Mouse (Mus musculus): ENCODE data around the gene Ren1. TPM values are rescaled to one million over a fixed set of nuclear protein-coding genes. Genes with fewer than 3 reads are reported as not detected.

The Ren1 gene
- polyA plus RNA-seq (2012; ENCODE audit: insufficient read depth, insufficient read length, missing spikeins) = not detected in 2 replicates

- Histone ChIP-seq H3K4me1 (ENCODE audit: control insufficient read depth, insufficient read depth, low read length) (peaks cover 4% of the 10 kb centered on the region; the same call in 1 of the 2 replicates), H3K4me3 (ENCODE audit: insufficient read depth, low read length) (no peak within 1 kb of the TSS), H3K27ac (ENCODE audit: insufficient read depth, low read depth, low read length) (no peak within 1 kb of the TSS)
- TF ChIP-seq POLR2A (IDR thresholded peaks at IDR 0.05; ENCODE audit: borderline replicate concordance, low read depth, low read length) (no peak), CTCF (IDR thresholded peaks at IDR 0.05; ENCODE audit: low read depth, low read length) (no peak)
Measured at GRCm38 (mm10) chr1:133350210-133350609, at the start of gene Ren1. Gene Ren1, plus strand, starts transcription at chr1:133350510.

- Histone ChIP-seq H3K27ac (ENCODE audit: insufficient read depth, low read depth, low read length) (no peak overlapping the region), H3K4me1 (ENCODE audit: control insufficient read depth, insufficient read depth, low read length) (no peaks in the 10 kb centered on the region), H3K4me3 (ENCODE audit: insufficient read depth, low read length) (no peak overlapping the region)
- TF ChIP-seq CTCF (IDR thresholded peaks at IDR 0.05; ENCODE audit: low read depth, low read length) (no peak), POLR2A (IDR thresholded peaks at IDR 0.05; ENCODE audit: borderline replicate concordance, low read depth, low read length) (no peak)
Measured at GRCm38 (mm10) chr1:133302540-133302939, 47.8 kb upstream of the Ren1 start.

- TF ChIP-seq POLR2A (IDR thresholded peaks at IDR 0.05; ENCODE audit: borderline replicate concordance, low read depth, low read length) (no peak), CTCF (IDR thresholded peaks at IDR 0.05; ENCODE audit: low read depth, low read length) (peak; percentile 70)
- no peak overlapping the region for H3K4me3 ChIP-seq (ENCODE audit: insufficient read depth, low read length)
- H3K27ac ChIP-seq (ENCODE audit: insufficient read depth, low read depth, low read length) = no peak overlapping the region
- H3K4me1 ChIP-seq (ENCODE audit: control insufficient read depth, insufficient read depth, low read length) = no peaks in the 10 kb centered on the region
Measured at GRCm38 (mm10) chr1:133306842-133307241, 43.5 kb upstream of the Ren1 start.

- Histone ChIP-seq H3K27ac (ENCODE audit: insufficient read depth, low read depth, low read length) (no peak overlapping the region), H3K4me3 (ENCODE audit: insufficient read depth, low read length) (no peak overlapping the region), H3K4me1 (ENCODE audit: control insufficient read depth, insufficient read depth, low read length) (no peaks in the 10 kb centered on the region)
- TF ChIP-seq POLR2A (IDR thresholded peaks at IDR 0.05; ENCODE audit: borderline replicate concordance, low read depth, low read length) (no peak), CTCF (IDR thresholded peaks at IDR 0.05; ENCODE audit: low read depth, low read length) (no peak)
Measured at GRCm38 (mm10) chr1:133307318-133307717, 43.0 kb upstream of the Ren1 start.

GRCm38 (mm10) chr1:133309652-133310267 is 40.5 kb upstream of the Ren1 start, which contains the start of gene Golt1a:
Gene Golt1a, plus strand, starts transcription at chr1:133309800.
- no peak within 1 kb of the TSS for H3K27ac ChIP-seq (ENCODE audit: insufficient read depth, low read depth, low read length)
- no peaks in the 10 kb centered on the region for H3K4me1 ChIP-seq (ENCODE audit: control insufficient read depth, insufficient read depth, low read length)
- no peak within 1 kb of the TSS for H3K4me3 ChIP-seq (ENCODE audit: insufficient read depth, low read length)
- no peak for TF ChIP-seq POLR2A (IDR thresholded peaks at IDR 0.05; ENCODE audit: borderline replicate concordance, low read depth, low read length)
- TF ChIP-seq CTCF (IDR thresholded peaks at IDR 0.05; ENCODE audit: low read depth, low read length) = no peak

- H3K27ac ChIP-seq (ENCODE audit: insufficient read depth, low read depth, low read length) = no peak overlapping the region
- TF ChIP-seq CTCF (IDR thresholded peaks at IDR 0.05; ENCODE audit: low read depth, low read length) = no peak
- no peak for TF ChIP-seq POLR2A (IDR thresholded peaks at IDR 0.05; ENCODE audit: borderline replicate concordance, low read depth, low read length)
- H3K4me3 ChIP-seq (ENCODE audit: insufficient read depth, low read length) = no peak overlapping the region
- no peaks in the 10 kb centered on the region for H3K4me1 ChIP-seq (ENCODE audit: control insufficient read depth, insufficient read depth, low read length)
Measured at GRCm38 (mm10) chr1:133311240-133311639, 39.1 kb upstream of the Ren1 start.

- H3K4me1 ChIP-seq (ENCODE audit: control insufficient read depth, insufficient read depth, low read length) = no peaks in the 10 kb centered on the region
- no peak overlapping the region for H3K4me3 ChIP-seq (ENCODE audit: insufficient read depth, low read length)
- TF ChIP-seq POLR2A (IDR thresholded peaks at IDR 0.05; ENCODE audit: borderline replicate concordance, low read depth, low read length) (no peak), CTCF (IDR thresholded peaks at IDR 0.05; ENCODE audit: low read depth, low read length) (no peak)
- H3K27ac ChIP-seq (ENCODE audit: insufficient read depth, low read depth, low read length) = no peak overlapping the region
Measured at GRCm38 (mm10) chr1:133311946-133312345, 38.4 kb upstream of the Ren1 start.

GRCm38 (mm10) chr1:133314364-133314763 is 35.9 kb upstream of the Ren1 start:
- peak; percentile 59 for TF ChIP-seq CTCF (IDR thresholded peaks at IDR 0.05; ENCODE audit: low read depth, low read length)
- no peak for TF ChIP-seq POLR2A (IDR thresholded peaks at IDR 0.05; ENCODE audit: borderline replicate concordance, low read depth, low read length)
- Histone ChIP-seq H3K4me1 (ENCODE audit: control insufficient read depth, insufficient read depth, low read length) (no peaks in the 10 kb centered on the region), H3K4me3 (ENCODE audit: insufficient read depth, low read length) (no peak overlapping the region), H3K27ac (ENCODE audit: insufficient read depth, low read depth, low read length) (no peak overlapping the region)

- TF ChIP-seq POLR2A (IDR thresholded peaks at IDR 0.05; ENCODE audit: borderline replicate concordance, low read depth, low read length) (no peak), CTCF (IDR thresholded peaks at IDR 0.05; ENCODE audit: low read depth, low read length) (no peak)
- no peaks in the 10 kb centered on the region for H3K4me1 ChIP-seq (ENCODE audit: control insufficient read depth, insufficient read depth, low read length)
- H3K27ac ChIP-seq (ENCODE audit: insufficient read depth, low read depth, low read length) = no peak overlapping the region
- H3K4me3 ChIP-seq (ENCODE audit: insufficient read depth, low read length) = no peak overlapping the region
Measured at GRCm38 (mm10) chr1:133315775-133316174, 34.5 kb upstream of the Ren1 start.

- TF ChIP-seq POLR2A (IDR thresholded peaks at IDR 0.05; ENCODE audit: borderline replicate concordance, low read depth, low read length) (no peak), CTCF (IDR thresholded peaks at IDR 0.05; ENCODE audit: low read depth, low read length) (no peak)
- Histone ChIP-seq H3K4me3 (ENCODE audit: insufficient read depth, low read length) (no peak overlapping the region), H3K27ac (ENCODE audit: insufficient read depth, low read depth, low read length) (no peak overlapping the region), H3K4me1 (ENCODE audit: control insufficient read depth, insufficient read depth, low read length) (no peaks in the 10 kb centered on the region)
Measured at GRCm38 (mm10) chr1:133316577-133316976, 33.7 kb upstream of the Ren1 start.
